Mouse (Mus musculus) adrenal gland, postnatal 10 days (tissue): ENCODE data around the gene Khdc4. TPM values are rescaled to one million over a fixed set of nuclear protein-coding genes. Genes with fewer than 3 reads are reported as not detected.

Experiments used
- DNase-seq: peaks from one replicate; pipeline ENCODE4 v3.0.0; 2021; ENCODE audit warnings: mixed read lengths
- long read RNA-seq, 2 experiments: library from polyadenylated mRNA; stranded (forward); transcript quantifications; one replicate each; pipeline ENCODE4 v2.0.0; 2021
- total RNA-seq, 2 experiments: library from RNA; stranded (reverse); gene quantifications; 2 replicates each; pipeline ENCODE4 v1.2.3; 2021

The Khdc4 gene
- total RNA-seq, result 10 to 100 TPM; 46.7 to 60.5 TPM
- long read RNA-seq, experiment 1, transcript Khdc4-201 (14 exons, 2,981 nt), result major isoform, 5 of 13 reads
- long read RNA-seq, experiment 1, partial matches to known transcripts, result 2 of 13 reads
- long read RNA-seq, experiment 1, other reads (novel, unspliced or antisense), result 5 of 13 reads
- long read RNA-seq, experiment 2, transcript Khdc4-201 (14 exons, 2,981 nt), result major isoform, 10 of 29 reads
- long read RNA-seq, experiment 2, partial matches to known transcripts, result 8 of 29 reads
- long read RNA-seq, experiment 2, other reads (novel, unspliced or antisense), result 5 of 29 reads

- peak; percentile 97 for DNase-seq
Measured at GRCm38 (mm10) chr3:88684980-88685941, at the start of gene Khdc4. Khdc4 (plus strand) TSS chr3:88685803.

- DNase-seq, result no peak
Measured at GRCm38 (mm10) chr3:88636555-88636986, 49.0 kb upstream of the Khdc4 start.

- DNase-seq, result no peak
Measured at GRCm38 (mm10) chr3:88637134-88637533, 48.5 kb upstream of the Khdc4 start.

- DNase-seq, result no peak
Measured at GRCm38 (mm10) chr3:88639239-88639638, 46.4 kb upstream of the Khdc4 start.

- DNase-seq, result peak; percentile 73
Measured at GRCm38 (mm10) chr3:88640676-88641075, 44.9 kb upstream of the Khdc4 start.

GRCm38 (mm10) chr3:88643078-88643477 is 42.5 kb upstream of the Khdc4 start:
- DNase-seq, result no peak

GRCm38 (mm10) chr3:88645937-88646336 is 39.7 kb upstream of the Khdc4 start:
- no peak for DNase-seq

- no peak for DNase-seq
Measured at GRCm38 (mm10) chr3:88646426-88646995, 39.1 kb upstream of the Khdc4 start.

GRCm38 (mm10) chr3:88647076-88647475 is 38.5 kb upstream of the Khdc4 start:
- DNase-seq, result no peak

GRCm38 (mm10) chr3:88647779-88648413 is 37.7 kb upstream of the Khdc4 start:
- no peak for DNase-seq

GRCm38 (mm10) chr3:88648452-88649168 is 37.0 kb upstream of the Khdc4 start:
- DNase-seq, result no peak

GRCm38 (mm10) chr3:88649186-88649585 is 36.4 kb upstream of the Khdc4 start:
- DNase-seq, result no peak

GRCm38 (mm10) chr3:88649967-88650366 is 35.6 kb upstream of the Khdc4 start:
- no peak for DNase-seq

GRCm38 (mm10) chr3:88650713-88651504 is 34.7 kb upstream of the Khdc4 start:
- no peak for DNase-seq

- no peak for DNase-seq
Measured at GRCm38 (mm10) chr3:88651669-88652618, 33.7 kb upstream of the Khdc4 start.

- DNase-seq, result no peak
Measured at GRCm38 (mm10) chr3:88652846-88653515, 32.6 kb upstream of the Khdc4 start, which contains the start of gene Rxfp4. Rxfp4 (minus strand) TSS chr3:88653142.

GRCm38 (mm10) chr3:88653516-88654370 is 31.9 kb upstream of the Khdc4 start:
- peak; percentile 3 for DNase-seq

GRCm38 (mm10) chr3:88654621-88655020 is 31.0 kb upstream of the Khdc4 start:
- peak; percentile 36 for DNase-seq
